Mouse (Mus musculus) regulatory T cell (primary cell): ENCODE data around the gene Rfx4.

Experiments
- in situ Hi-C: fragments of 300-600 bp; cut with MboI, MseI; formaldehyde crosslinking; loops from one replicate; pipeline ENCODE4 v1.15.1; 2025; ENCODE audit warnings: high pct_unique_total_duplicates

Gene Rfx4

DNA sequence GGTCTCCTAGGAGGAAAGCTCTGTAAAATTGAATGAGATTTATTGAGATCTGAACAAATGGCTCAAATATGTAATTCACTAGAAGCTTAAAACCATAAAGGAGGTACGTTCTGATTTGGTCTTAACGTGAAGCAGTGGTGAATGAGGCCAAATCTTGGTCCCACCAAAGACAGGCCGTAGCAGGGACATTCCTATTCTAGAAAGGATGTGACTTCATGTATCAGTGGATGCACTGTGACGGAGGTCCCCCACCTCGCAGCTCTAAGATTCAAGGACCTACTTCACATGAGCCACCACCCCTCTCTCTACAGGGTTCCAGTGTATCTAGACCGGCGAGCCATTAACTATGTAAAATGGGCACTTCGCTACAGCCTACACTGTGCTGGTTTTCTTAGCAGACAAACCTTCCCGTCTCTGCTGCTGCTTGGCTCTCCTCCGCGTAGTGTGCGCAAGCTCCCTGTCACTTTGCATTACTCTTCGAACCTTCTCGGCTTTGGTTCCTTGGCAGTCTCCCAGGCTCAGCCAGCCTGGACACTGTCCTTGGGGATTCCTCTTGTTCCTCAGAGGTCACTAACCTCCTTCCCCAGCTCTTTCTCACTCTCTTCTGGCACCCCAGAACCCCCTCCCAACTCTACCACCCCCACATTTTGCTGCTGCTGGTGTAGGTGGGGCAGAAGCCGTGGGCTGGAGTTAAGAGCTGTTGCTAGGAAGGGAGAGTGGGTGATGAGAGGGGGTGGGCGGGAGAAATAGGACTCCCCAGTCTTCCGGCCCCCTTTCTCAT lies 153.3 kb downstream of the Rfx4 start:
- in situ Hi-C loops, result loop anchor here (5.0 kb wide), 1 partner anchor 277 kb away; no protein-coding TSS in a partner anchor

DNA sequence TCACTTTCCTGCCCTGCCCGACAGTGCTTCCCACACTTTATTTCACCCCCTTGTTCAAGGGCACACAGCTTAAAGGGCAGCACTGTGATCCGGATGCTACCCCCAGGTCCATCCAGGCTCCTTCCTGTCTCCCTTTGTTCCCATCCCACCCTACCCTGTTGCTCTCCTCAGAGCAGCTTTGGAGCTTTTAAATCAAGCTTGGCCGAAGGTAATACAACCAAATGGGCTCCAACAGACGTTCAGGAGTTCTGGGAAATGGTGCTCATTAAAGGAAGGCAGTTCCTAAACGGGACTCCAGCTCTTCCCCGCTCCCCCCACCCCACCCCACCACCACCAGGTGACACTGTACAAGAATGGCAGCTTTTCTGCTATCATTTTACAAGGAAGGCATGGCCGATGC lies 154.3 kb downstream of the Rfx4 start:
- in situ Hi-C loops, result no loop called here

DNA sequence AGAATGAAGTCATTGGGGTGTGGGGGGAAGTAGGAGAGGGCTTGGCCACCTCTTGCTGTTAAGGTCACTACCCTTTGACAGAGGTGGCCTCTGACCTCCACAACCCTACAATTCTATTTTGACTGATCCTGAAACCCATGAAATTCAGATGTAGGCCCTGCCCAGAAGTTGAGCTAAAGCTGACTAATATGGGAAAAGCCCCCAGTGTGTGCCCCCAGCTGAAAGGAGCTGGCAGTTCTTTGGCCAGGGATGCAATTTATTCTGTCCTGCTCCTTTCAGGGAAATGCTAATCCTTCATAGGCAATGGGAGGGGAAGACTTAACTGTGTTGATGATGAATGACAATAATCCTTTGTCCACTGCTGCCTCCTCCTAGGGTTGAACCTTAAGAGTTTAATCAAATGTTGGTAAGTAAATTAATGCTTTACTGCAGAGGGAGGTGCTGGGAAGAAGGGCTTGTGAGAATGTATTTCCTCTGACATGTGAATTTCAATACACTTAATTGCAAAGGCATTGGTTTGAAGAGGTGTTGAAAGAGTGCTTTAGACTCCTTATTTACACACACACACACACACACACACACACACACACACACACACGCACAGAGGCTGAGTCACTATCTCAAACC lies 155.0 kb downstream of the Rfx4 start:
- in situ Hi-C loops, result no loop called here

DNA sequence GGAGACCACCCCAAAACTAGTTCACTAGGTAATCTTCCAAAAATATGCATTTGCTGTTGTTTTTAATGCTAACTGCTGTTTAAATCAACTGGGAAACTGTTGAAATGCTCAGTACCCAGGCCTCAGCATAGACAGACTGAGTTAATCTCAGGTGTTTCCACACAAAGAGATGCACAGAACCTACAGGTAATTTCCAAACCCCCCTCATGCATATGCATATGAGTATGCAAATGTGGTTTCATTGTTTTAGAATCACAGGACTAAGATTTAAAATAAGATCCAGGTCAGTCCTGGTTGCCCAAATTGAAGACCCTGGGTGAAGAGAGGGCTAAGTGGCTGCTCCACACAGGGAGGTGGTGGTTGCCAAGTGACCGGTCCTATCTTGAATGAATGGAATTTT lies 157.3 kb downstream of the Rfx4 start:
- in situ Hi-C loops, result no loop called here

DNA sequence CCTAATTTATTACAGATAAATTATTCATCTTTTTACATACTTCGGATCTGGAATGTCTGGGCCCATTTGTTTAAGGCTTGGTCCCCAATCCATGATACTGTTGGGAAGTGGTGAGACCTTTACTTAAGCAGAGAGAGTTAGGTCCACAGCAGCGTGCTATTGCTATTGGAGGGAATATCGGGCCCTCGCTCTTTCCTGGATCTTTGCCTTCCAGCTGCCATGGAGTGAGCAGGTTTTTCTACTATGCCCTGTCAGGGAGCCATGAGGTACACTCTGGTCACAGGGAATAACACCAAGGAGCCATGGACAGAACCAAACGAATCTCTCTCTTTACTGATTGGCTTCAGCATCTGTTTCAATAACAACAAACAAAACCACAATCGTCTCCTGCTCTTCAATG lies 159.6 kb downstream of the Rfx4 start:
- in situ Hi-C loops, result no loop called here

DNA sequence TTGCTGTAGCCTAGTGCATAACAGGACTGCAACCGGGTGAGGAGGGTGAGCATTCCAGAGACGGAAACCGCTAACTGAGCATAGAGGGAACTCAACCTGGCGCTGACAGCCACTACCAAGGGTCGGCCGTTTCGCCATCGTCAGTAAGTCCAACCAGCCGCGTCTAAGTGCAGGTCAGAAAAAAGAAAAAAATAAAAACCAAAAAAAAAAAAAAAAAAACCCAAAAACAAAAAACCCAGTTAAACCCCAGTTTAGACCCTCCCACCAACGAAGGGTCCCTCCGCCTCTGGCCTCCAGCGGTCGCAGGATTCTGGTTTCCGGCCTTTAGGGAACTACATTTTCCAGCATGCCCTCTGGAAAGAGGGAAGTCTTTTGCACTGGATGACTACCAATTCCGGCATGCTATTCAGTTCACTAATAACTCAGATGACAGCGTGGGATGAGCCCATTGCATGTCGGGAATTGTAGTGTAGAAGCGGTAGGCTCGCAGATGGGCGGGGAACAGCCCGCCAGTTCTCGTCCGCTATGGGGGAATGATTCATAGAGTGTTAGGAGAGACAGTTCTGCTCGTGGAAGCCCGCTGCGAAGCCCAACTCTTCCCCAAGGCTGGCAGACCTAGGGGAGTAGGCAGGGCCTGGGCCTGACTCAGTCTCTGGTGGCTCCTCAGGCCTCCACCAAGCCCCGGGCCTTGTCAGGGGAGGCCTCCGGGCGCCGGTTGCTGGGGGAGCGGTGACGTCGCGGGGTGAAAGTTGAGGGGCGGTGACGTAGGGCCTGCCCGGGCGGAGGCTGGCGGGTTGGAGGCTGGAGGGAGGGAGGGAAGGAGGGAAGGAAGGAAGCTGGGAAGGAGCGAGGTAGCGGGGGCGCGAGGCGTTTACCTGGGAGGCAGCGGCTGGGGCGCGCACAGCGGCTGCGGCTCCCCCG lies 161.2 kb downstream of the Rfx4 start, which contains the start of gene Ric8b:
Gene Ric8b (plus strand): TSS at position 807 of the 921 bp plus-strand sequence.
- in situ Hi-C loops, result no loop called here

DNA sequence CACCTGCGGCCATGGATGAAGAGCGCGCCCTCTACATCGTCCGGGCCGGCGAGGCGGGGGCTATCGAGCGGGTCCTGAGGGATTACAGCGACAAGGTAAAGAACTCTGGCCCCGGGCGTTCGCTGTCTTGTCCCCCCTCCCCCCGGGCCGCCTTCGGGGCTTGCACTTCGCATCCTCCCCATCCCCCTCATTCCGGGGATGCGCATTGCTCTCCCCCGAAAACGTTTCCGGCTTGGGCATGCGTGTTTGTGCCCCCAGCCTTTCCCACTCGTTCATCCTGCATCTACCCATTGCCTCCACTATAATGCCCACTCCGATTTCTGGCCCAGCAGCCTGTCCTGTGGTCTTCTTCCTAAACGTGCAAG lies 161.9 kb downstream of the Rfx4 start:
- in situ Hi-C loops, result no loop called here

DNA sequence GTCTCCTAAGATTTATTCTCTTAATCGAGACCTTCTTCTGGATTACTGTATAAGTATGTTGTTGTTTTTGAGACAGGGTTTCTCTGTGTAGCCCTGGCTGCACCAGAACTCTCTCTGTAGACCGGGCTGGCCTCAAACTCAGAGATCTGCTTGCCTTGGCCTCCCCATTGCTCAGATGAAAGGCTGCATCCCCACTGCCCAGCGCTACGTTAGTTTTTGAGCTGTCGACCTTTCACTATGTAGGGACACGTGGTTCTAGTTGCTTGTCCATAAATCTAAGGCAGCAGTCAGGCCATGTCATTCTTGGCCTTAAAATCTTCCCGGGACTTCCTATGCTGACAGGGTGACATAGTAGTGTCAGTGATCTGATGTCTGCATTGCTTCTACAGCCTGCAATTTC lies 170.5 kb downstream of the Rfx4 start:
- in situ Hi-C loops, result no loop called here

DNA sequence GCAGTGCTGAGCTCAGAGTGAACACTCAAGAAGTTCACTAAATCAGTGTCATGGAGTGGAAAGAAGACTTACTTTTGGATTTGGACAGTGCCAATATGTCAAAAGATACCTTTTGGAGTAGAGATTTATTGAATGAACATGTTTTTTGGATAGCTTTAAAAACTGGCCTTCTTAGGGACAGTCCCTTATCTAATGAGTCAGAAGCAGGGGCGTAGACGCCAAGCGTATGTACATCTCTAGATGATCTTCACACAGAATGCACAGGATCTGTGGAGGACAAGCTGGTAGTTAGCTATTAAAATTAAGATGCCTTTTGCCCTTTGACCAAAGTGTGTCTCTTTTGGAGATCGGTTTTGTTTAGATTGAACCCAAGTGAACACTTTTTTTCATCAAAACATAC lies 171.0 kb downstream of the Rfx4 start:
- in situ Hi-C loops, result no loop called here

DNA sequence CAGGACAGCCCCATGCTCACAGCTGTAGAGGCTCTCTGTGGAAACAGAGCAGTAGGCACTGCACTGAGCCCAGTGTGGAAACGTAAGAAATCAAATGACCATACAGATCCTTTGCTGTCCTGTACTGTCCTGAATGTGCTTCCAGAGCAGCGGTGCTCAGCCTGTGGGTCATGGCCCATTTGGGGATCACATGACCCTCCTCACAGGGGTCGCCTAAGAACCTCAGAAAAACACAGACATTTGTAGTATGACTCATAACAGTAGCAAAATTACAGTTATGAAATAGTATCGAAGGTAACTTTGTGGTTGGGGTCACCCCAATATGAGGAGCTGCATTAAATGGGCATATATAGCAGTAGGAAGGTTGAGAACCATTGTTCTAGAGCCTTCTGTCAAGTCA lies 172.6 kb downstream of the Rfx4 start:
- in situ Hi-C loops, result no loop called here

DNA sequence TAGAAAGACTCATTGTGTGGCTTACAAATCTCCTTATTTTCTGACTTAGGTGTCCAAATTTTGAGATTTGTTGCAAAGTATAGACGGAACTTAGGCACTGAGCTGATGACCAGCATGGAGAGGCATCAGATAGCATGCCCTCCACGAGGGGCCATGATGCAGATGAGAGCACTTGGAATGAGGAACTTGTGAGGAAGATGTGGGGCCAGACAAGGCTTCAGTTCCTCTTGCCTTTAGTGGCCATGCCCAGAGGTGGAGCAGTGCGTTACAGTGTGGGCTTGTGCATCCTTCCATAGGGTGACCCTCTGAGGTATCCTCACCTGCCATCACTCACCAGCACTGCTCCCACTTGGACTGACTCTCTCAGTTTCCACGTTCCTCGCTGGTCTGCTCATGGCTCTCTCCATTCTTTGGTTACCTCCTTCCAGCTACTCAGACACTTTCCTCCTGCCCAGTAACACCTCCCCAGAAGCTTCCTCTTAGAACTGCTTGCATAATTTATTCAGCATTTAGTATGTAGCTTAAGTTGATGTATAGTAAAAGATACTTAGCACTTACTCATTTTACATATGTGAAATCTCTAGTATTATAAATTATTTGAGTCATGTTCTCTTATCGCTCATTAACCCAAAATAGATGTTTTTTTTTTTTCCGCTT lies 179.8 kb downstream of the Rfx4 start:
- in situ Hi-C loops, result no loop called here

DNA sequence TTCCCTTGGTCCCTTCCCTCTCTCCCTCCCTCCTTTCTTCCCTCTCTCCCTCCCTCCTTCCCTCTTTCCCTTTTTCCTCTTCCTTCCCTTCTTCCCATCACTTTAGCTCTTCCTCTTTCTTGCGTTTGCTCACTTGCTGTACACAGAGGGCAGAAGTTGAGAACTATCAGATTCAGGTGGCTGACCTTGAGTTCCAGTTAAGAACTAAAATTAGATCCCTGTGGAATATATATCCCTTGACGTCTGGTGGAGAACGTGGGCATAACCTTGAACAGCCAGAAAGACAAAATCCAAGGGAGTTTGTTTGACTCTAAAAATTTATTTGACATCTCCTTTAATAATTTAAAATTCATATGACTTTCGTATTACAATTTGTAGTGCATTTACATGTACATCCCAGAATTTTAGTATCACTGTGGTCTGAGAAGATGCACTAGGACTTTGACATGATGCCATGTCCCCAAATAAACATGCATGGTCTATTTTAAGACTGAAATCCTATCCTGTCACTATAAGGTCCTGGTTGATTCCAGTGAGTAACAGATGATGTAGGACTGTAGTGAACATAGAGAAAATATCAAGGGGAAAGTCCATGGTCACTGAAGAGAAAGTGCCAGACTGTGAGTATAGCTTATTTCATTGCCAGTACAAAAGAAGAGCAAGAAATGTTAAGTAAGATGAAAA lies 181.1 kb downstream of the Rfx4 start:
- in situ Hi-C loops, result no loop called here

DNA sequence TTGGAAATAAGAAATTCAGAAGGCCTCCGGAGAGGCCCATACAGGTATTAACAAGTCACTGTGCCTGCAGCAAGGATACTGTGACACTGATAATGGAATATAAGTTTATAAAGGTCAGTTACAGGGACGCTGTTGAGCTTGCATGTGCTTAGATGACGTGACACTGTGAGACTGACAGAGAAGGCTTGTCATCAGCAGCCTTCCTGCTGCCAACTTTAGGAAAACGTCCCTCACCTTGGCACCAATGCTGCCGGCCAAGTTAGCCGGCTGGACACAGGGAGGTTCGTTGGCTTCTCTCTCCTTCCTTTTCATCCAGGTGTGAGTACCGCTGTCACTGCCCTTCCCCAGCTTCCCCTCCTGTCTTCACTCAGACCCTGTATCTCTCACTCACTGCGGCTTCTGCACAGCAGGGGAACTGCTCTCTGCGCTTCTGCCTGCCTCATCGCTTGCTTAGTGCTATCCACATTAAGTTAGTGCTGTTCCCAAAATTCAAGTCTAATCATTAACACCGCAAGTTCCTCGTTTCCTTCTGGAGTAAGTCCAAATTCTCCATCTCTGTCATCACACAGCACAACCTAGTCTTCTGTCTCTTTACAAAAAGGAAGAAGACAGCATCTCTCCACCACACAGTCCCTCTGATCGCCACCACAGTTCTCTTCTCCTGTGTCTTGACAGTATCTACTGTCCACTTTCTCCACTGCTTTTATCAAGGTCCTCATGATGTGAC lies 182.4 kb downstream of the Rfx4 start:
- in situ Hi-C loops, result no loop called here

DNA sequence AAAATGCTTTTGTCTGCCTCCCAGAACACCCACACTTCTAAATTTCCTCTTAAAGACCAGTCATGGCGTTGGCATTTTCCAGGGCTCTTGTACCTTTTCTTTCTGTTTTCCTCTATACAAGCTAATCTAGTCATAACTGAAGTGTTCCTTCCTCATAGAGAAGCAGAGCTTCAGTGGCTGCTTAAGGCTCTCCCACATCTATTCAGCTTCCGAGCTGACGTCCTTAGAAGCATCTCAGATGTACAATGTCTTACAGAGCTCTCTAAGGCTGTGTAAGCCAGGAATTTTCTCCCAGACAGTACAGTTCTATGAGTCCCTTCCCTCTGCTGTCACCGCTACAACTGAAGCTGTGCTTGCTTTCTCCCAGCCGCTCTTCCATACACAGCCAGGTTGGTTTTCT lies 183.0 kb downstream of the Rfx4 start:
- in situ Hi-C loops, result no loop called here

DNA sequence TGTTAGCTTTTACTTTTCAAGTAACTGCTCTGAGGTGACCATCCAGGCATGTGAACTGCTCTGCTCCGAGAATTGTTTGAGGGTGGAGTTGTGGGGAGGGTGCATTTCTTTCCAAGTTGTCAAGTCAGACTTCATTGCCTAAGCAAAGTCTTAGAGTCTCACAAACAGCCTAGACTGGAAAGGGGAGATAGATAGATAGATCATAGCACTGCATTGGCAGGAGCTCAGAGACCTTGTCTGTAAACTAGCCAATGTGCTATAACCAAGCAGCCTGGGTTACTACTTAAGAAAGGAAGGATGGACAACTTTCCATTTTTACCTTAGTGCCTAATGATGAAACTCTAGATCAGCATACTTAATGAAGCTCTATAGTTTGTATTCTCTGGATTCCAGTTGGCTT lies 184.5 kb downstream of the Rfx4 start:
- in situ Hi-C loops, result no loop called here

DNA sequence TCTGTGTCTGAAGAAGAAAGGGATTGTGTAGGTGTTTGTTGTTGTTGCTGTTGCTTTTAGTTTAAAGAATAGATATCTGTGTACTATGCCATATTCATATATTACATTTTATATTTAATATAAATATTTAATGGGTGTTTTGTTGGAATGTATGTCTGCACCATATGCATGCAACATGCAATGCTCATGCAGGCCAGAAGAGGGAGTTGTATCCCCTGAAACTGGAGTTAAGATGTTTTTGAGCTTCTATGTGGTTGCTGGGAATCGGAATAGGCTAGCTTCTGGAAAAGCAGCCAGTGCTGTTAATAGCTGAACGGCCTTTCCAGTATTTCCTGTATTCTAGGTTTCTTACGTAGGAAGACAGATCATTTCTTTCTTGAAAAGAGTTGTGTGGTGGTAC lies 189.8 kb downstream of the Rfx4 start:
- in situ Hi-C loops, result no loop called here

DNA sequence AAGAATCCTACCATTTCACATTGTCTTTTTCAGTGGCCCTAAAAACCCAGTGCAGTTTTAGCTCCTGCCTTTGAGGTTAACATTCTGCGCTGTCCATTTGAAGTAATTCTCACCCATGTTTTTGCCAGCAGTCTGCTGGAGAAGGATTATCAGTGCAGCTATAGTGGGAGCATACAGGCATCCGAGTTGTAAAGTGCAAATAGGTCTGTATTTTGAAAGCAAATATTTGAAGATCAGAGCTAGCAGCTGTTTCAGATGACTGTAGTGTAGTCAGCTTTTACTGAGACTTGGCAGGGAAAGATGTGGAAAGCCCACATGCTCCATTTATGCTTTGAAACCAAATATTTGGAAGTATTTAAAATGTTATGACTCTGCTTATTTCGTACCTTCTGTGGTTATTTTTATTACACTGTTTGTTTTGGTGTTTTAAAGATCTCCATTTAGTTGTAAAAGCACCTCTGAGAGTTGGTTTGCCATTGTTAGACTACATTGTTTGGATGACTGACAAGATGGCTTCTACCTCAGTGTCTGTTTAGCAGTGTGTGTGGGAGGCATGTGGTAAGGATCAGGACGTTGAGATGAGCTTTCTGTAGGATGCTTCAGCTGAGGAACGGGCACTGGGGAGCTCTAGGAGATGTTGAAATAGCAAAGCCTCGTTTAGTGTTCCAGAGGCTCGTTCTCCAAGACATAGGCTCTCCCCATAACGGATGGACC lies 193.3 kb downstream of the Rfx4 start:
- in situ Hi-C loops, result no loop called here

DNA sequence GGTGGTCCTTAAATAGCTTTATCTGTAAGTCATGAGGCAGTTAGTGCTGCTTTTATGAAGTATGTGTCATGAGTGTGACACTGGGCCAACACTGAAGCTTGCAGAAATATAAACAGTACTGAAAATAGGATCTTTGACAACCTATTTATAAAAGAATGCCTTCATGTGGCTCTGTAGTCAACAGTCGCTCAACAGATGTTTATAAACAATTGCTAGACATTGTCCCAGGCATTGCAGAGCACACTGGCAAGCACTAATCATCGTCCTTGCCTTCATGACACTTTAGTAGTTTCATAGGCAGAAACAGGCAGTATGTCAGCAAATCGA lies 193.8 kb downstream of the Rfx4 start:
- in situ Hi-C loops, result no loop called here

DNA sequence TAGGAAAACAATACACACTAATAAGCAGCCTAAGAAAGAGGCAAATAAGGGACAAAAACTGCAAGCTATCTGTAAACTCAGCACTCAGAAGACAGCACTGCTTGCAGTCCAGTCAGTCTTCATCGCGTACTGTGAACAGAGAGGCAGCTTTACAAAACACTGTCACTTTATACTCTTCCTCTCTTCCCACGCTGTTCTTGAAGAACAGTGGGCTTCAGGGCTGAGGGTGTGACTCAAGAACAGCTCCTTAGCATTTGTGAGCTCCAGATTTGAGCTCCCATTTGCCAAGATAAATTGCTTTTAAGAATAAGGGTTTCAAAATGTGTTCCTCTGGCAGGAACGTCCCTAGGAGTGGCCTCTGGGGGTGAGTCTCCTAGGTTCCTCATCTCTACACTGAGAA lies 194.5 kb downstream of the Rfx4 start:
- in situ Hi-C loops, result no loop called here

DNA sequence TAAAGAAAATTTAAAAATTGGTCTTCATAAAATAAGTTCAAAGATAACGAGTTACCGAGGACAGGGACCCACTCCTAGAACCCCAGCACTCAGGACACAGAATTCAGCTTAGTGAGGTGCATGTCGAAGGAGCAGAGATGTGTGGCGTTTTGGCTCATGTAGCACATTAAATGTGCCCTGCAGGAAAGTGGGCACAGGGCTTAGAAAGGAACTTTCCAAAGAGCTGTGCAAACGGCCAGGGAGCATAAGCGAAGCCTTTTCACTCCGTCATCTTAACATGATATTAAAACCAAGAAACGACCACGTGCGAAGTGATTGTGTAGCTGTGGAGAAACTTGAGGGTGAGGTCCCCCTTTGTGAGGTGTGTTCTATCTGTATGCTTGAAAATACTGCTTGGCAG lies 198.4 kb downstream of the Rfx4 start:
- in situ Hi-C loops, result no loop called here
